Mouse (Mus musculus): ENCODE results near the gene Ucp3. TPM values are rescaled to one million over a fixed set of nuclear protein-coding genes. Genes with fewer than 3 reads are reported as not detected.

Ucp3 gene
- polyA plus RNA-seq, 1 experiment from 2014 or later: not detected

DNA sequence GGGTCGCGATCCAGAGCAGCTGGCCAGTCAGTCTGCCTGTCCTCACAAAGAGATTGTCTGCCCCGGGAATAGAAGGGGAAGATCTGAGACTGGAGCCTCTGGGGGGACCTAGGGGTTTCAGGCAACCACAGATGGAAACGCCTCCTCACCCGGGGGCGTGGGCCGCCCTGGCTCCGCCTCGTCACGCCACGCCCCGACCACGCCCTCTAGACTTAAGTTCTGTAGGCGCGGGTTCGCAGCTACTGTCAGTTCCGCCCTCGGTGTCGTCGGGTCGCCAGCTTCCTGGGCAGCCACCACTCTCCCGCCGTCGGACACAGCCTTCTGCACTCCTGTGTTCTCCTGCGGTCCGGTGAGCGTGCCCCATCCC is 20.3 kb downstream of the Ucp3 start, which contains the start of gene Ucp2:
Gene Ucp2 (plus strand): TSS at position 221 of the 367 bp plus-strand sequence.
- Histone ChIP-seq H3K9me3 (ENCODE audit: control insufficient read depth, low read length) (no peaks in the 10 kb centered on the region), H3K9ac (ENCODE audit: low read length) (peak within 1 kb of the TSS; percentile 60), H3K4me3 (ENCODE audit: low read depth, low read length) (peak within 1 kb of the TSS; percentile 45), H3K27ac (replicated peaks; ENCODE audit: low read depth, low read length) (peak within 1 kb of the TSS; percentile 91; the same call in 1 of the 2 replicates), H3K27me3 (ENCODE audit: control insufficient read depth, insufficient read depth, low read length) (no peaks in the 10 kb centered on the region), H3K4me1 (ENCODE audit: control insufficient read depth, insufficient read depth, low read length) (peaks cover 35% of the 10 kb centered on the region), H3K4me2 (ENCODE audit: low read depth, severe bottlenecking) (peak within 1 kb of the TSS; percentile 87), H3K36me3 (ENCODE audit: control insufficient read depth, insufficient read depth, low read length) (peaks cover 7% of the 10 kb centered on the region; the same call in 1 of the 2 replicates)
- peak; percentile 53 for ATAC-seq (ENCODE audit: insufficient number of reproducible peaks, low FRiP score, low TSS enrichment, low read depth)
- peak; percentile 85 for DNase-seq (ENCODE audit: low spot score)
- under 1% methylated on average over 26 of the region's 27 CpGs for WGBS

DNA sequence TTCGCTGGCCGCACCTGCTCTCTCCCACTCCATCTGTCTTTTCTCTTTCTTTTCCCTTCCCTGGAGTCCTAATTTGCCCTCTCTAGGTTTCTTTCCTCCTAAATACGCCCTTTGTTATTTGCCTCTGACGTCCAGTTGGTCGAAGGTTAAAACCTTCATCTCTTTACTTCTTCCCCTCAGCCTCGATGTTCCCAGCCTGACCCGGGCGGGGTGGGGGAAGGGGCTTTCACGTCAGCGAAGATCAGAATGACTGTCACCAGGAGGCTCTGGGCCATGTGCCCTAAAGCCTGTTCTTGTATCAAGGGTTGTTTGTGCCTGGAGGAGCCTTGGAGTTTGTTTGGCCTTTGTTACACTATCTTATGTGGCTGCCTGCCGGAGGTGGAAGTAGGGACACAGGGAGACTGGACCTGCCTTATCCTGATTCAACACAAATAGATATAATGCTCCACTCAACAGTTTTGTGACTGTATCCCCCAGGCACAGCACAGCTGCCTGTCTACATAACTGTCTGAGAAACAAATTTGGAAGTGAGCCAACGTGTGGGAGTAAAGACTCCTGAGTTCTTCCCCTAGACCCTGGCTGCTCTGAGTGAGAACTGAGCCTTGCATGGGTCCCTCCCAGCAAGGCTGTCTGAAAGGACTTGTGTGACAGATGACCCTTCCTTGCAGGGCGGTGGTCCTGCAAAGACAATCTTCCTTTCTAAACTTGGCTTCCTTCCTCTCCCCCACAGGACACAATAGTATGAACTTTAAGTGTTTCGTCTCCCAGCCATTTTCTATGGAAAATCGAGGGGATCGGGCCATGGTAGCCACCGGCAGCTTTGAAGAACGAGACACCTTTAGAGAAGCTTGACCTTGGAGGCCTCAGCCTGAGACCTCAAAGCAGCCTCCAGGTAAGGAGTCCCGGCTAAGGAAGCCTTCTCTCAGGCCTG is 21.0 kb downstream of the Ucp3 start:
- Histone ChIP-seq H3K4me1 (ENCODE audit: control insufficient read depth, insufficient read depth, low read length) (peaks cover 35% of the 10 kb centered on the region), H3K27ac (replicated peaks; ENCODE audit: low read depth, low read length) (peak overlapping the region; percentile 91; the same call in 1 of the 2 replicates), H3K9ac (ENCODE audit: low read length) (peak overlapping the region; percentile 28), H3K4me2 (ENCODE audit: low read depth, severe bottlenecking) (peak overlapping the region; percentile 87), H3K27me3 (ENCODE audit: control insufficient read depth, insufficient read depth, low read length) (no peaks in the 10 kb centered on the region), H3K9me3 (ENCODE audit: control insufficient read depth, low read length) (no peaks in the 10 kb centered on the region), H3K4me3 (ENCODE audit: low read depth, low read length) (peak overlapping the region; percentile 45), H3K36me3 (ENCODE audit: control insufficient read depth, insufficient read depth, low read length) (peaks cover 7% of the 10 kb centered on the region; the same call in 1 of the 2 replicates)
- DNase-seq (ENCODE audit: low spot score) (peak; percentile 40), ATAC-seq (ENCODE audit: insufficient number of reproducible peaks, low FRiP score, low TSS enrichment, low read depth) (no peak)
- 39% methylated on average over 19 of the region's 19 CpGs for WGBS

DNA sequence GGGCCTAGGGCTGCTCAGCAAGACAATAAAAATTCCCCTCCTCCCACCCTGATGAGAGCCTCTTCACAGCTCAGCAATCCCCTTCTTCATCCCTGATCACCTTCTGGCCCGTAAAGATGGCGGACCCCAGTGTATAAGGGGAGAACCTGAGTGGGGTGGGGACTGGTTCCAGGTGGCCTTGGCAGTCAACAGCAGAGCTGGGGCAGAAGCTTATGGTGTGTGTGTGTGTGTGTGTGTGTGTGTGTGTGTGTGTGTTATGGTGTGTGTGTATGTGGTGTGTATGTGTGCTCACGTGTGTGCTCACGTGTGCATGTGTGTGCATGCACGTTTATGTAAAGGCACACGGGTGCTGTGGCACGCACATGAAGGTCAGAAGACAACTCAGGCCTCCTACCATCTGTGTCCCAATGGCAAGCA is 21.6 kb downstream of the Ucp3 start:
- peak overlapping the region; percentile 91 for H3K27ac ChIP-seq (replicated peaks; ENCODE audit: low read depth, low read length)
- no peaks in the 10 kb centered on the region for H3K9me3 ChIP-seq (ENCODE audit: control insufficient read depth, low read length)
- 88% methylated on average over 7 of the region's 7 CpGs for WGBS
- peak overlapping the region; percentile 30; the same call in 1 of the 2 replicates for H3K9ac ChIP-seq (ENCODE audit: low read length)
- H3K4me3 ChIP-seq (ENCODE audit: low read depth, low read length): peak overlapping the region; percentile 45
- peaks cover 7% of the 10 kb centered on the region; the same call in 1 of the 2 replicates for H3K36me3 ChIP-seq (ENCODE audit: control insufficient read depth, insufficient read depth, low read length)
- no peaks in the 10 kb centered on the region for H3K27me3 ChIP-seq (ENCODE audit: control insufficient read depth, insufficient read depth, low read length)
- H3K4me2 ChIP-seq (ENCODE audit: low read depth, severe bottlenecking): peak overlapping the region; percentile 87
- H3K4me1 ChIP-seq (ENCODE audit: control insufficient read depth, insufficient read depth, low read length): peaks cover 35% of the 10 kb centered on the region
- ATAC-seq (ENCODE audit: insufficient number of reproducible peaks, low FRiP score, low TSS enrichment, low read depth) (no peak), DNase-seq (ENCODE audit: low spot score) (no peak)

DNA sequence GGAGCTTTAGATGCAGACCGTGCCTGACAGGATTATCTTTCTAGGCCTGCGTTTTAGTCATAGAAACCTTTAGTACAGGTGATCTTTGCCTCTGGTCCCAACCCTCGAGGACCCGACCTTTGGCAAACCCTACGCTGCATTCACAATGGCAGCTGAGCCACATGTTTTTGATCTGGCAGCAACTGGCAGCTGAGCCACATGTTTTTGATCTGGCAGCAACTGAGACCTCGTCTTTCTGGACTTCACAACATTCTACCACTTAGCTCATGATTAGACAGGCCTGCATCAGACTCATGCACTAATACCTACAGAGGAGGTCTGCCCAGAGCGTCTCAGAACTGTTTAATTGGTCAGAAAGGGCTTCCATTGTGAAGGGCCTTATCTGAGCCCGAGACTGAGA is 22.3 kb downstream of the Ucp3 start:
- peak overlapping the region; percentile 87 for H3K4me2 ChIP-seq (ENCODE audit: low read depth, severe bottlenecking)
- peaks cover 35% of the 10 kb centered on the region for H3K4me1 ChIP-seq (ENCODE audit: control insufficient read depth, insufficient read depth, low read length)
- peak overlapping the region; percentile 14; the same call in 1 of the 2 replicates for H3K4me3 ChIP-seq (ENCODE audit: low read depth, low read length)
- H3K27ac ChIP-seq (replicated peaks; ENCODE audit: low read depth, low read length): peak overlapping the region; percentile 91
- peak overlapping the region; percentile 22; the same call in 1 of the 2 replicates for H3K9ac ChIP-seq (ENCODE audit: low read length)
- no peaks in the 10 kb centered on the region for H3K9me3 ChIP-seq (ENCODE audit: control insufficient read depth, low read length)
- peaks cover 7% of the 10 kb centered on the region; the same call in 1 of the 2 replicates for H3K36me3 ChIP-seq (ENCODE audit: control insufficient read depth, insufficient read depth, low read length)
- ATAC-seq (ENCODE audit: insufficient number of reproducible peaks, low FRiP score, low TSS enrichment, low read depth): 0 out of 2 replicates have a peak, but pooled peaks have one; percentile 5
- H3K27me3 ChIP-seq (ENCODE audit: control insufficient read depth, insufficient read depth, low read length): no peaks in the 10 kb centered on the region
- peak; percentile 76 for DNase-seq (ENCODE audit: low spot score)
- 12% methylated on average over 8 of the region's 8 CpGs for WGBS

DNA sequence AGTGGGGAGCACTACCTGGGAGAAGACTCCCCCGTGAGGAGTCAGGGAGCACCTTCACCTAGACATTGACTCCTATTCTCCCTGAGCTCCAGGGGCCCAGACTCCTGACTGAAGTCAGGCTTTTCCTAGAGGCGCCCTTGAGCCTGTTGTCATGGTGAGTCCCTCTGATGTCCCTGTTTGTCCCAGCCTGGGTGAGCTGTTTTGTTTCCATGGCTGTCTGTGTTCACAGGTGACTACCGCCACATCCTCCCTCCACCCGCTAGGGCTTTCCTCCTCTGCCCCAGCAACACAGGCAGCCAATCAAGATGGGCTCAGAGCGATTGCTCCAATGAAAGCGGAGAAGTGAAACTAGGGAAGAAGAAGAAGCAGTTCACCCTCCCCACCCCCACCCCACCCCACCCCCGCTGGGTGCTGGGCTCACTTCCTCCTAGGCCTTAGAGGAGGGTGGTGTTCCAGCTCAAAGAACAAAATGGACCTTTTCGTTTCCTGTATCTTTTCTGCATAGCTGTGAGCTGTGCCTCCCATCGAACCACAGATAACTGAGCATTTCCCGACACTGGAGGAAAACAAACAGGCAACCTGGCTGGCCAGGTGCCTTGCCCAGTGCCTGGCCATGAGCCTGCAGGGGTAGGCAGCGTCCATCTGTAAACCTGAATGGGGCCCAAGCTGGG is 22.9 kb downstream of the Ucp3 start:
- peak; percentile 49; the same call in 1 of the 2 replicates for ATAC-seq (ENCODE audit: insufficient number of reproducible peaks, low FRiP score, low TSS enrichment, low read depth)
- H3K36me3 ChIP-seq (ENCODE audit: control insufficient read depth, insufficient read depth, low read length): peaks cover 7% of the 10 kb centered on the region; the same call in 1 of the 2 replicates
- H3K4me3 ChIP-seq (ENCODE audit: low read depth, low read length): peak overlapping the region; percentile 14; the same call in 1 of the 2 replicates
- peak overlapping the region; percentile 87 for H3K4me2 ChIP-seq (ENCODE audit: low read depth, severe bottlenecking)
- H3K9me3 ChIP-seq (ENCODE audit: control insufficient read depth, low read length): no peaks in the 10 kb centered on the region
- 0 out of 2 replicates have a peak overlapping the region, but pooled peaks have one; percentile 22 for H3K9ac ChIP-seq (ENCODE audit: low read length)
- peak overlapping the region; percentile 91 for H3K27ac ChIP-seq (replicated peaks; ENCODE audit: low read depth, low read length)
- H3K4me1 ChIP-seq (ENCODE audit: control insufficient read depth, insufficient read depth, low read length): peaks cover 35% of the 10 kb centered on the region
- peak; percentile 79 for DNase-seq (ENCODE audit: low spot score)
- no peaks in the 10 kb centered on the region for H3K27me3 ChIP-seq (ENCODE audit: control insufficient read depth, insufficient read depth, low read length)
- 18% methylated on average over 11 of the region's 11 CpGs for WGBS

DNA sequence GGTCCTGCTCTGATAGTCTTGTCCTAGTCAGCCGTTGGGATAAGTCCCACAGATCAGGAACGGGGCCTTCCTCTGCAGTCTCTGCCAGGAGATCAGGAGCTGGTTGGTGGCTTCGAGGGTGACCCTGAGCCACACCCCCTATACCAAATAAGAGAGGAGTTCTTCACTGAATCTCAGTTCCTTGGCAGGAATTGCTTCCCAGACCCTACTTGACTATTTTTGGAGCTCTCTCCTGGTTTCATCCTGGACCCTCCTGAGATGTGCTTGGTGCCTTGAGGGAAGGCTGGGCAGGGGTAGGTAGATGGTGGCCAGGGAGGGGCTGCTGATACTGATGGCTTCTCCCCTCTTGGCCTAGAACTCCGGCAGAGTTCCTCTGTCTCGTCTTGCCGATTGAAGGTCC is 23.6 kb downstream of the Ucp3 start:
- no peaks in the 10 kb centered on the region for H3K27me3 ChIP-seq (ENCODE audit: control insufficient read depth, insufficient read depth, low read length)
- ATAC-seq (ENCODE audit: insufficient number of reproducible peaks, low FRiP score, low TSS enrichment, low read depth): no peak
- no peak for DNase-seq (ENCODE audit: low spot score)
- peaks cover 35% of the 10 kb centered on the region for H3K4me1 ChIP-seq (ENCODE audit: control insufficient read depth, insufficient read depth, low read length)
- no peaks in the 10 kb centered on the region for H3K9me3 ChIP-seq (ENCODE audit: control insufficient read depth, low read length)
- no peak overlapping the region for H3K4me2 ChIP-seq (ENCODE audit: low read depth, severe bottlenecking)
- 80% methylated on average over 6 of the region's 6 CpGs for WGBS
- no peak overlapping the region for H3K4me3 ChIP-seq (ENCODE audit: low read depth, low read length)
- peaks cover 7% of the 10 kb centered on the region; the same call in 1 of the 2 replicates for H3K36me3 ChIP-seq (ENCODE audit: control insufficient read depth, insufficient read depth, low read length)
- H3K9ac ChIP-seq (ENCODE audit: low read length): no peak overlapping the region; the same call in 1 of the 2 replicates
- peak overlapping the region; percentile 91; the same call in 1 of the 2 replicates for H3K27ac ChIP-seq (replicated peaks; ENCODE audit: low read depth, low read length)

DNA sequence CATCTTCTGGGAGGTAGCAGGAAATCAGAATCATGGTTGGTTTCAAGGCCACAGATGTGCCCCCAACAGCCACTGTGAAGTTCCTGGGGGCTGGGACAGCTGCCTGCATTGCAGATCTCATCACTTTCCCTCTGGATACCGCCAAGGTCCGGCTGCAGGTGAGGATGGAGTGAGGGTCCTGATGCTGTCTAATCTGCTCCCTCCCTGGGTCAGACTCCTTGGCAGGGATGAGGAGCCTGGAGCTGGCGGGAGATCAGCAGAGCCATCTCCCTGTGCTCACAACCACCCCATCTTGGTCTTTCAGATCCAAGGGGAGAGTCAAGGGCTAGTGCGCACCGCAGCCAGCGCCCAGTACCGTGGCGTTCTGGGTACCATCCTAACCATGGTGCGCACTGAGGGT is 24.0 kb downstream of the Ucp3 start:
- Histone ChIP-seq H3K36me3 (ENCODE audit: control insufficient read depth, insufficient read depth, low read length) (peaks cover 7% of the 10 kb centered on the region; the same call in 1 of the 2 replicates), H3K4me1 (ENCODE audit: control insufficient read depth, insufficient read depth, low read length) (peaks cover 35% of the 10 kb centered on the region), H3K4me3 (ENCODE audit: low read depth, low read length) (no peak overlapping the region), H3K4me2 (ENCODE audit: low read depth, severe bottlenecking) (no peak overlapping the region), H3K27ac (replicated peaks; ENCODE audit: low read depth, low read length) (no peak overlapping the region), H3K9ac (ENCODE audit: low read length) (no peak overlapping the region; the same call in 1 of the 2 replicates), H3K27me3 (ENCODE audit: control insufficient read depth, insufficient read depth, low read length) (no peaks in the 10 kb centered on the region), H3K9me3 (ENCODE audit: control insufficient read depth, low read length) (no peaks in the 10 kb centered on the region)
- 95% methylated on average over 9 of the region's 9 CpGs for WGBS
- DNase-seq (ENCODE audit: low spot score): no peak
- ATAC-seq (ENCODE audit: insufficient number of reproducible peaks, low FRiP score, low TSS enrichment, low read depth): no peak

DNA sequence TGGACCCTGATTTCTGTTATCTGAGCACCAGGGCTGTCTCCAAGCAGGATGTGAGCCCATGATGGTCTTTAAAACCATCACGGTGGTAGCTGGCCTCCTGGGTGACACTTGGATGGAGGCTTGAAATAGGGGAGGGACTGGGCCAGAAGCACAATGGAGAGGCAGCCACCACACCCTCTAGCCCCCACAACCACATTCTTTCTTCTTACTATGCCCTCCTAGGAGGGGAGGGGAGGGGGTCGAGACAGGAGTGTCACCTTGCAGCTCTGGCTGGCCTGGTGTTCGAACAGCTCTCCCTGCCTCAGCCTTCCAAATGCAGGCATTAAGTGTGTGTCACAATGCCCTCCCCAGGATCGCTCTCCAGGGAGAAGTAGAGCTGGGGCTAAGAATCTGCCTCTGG is 24.6 kb downstream of the Ucp3 start:
- Histone ChIP-seq H3K4me1 (ENCODE audit: control insufficient read depth, insufficient read depth, low read length) (peaks cover 35% of the 10 kb centered on the region), H3K4me2 (ENCODE audit: low read depth, severe bottlenecking) (no peak overlapping the region), H3K9me3 (ENCODE audit: control insufficient read depth, low read length) (no peaks in the 10 kb centered on the region), H3K27me3 (ENCODE audit: control insufficient read depth, insufficient read depth, low read length) (no peaks in the 10 kb centered on the region), H3K4me3 (ENCODE audit: low read depth, low read length) (no peak overlapping the region; the same call in 1 of the 2 replicates), H3K9ac (ENCODE audit: low read length) (no peak overlapping the region), H3K27ac (replicated peaks; ENCODE audit: low read depth, low read length) (no peak overlapping the region), H3K36me3 (ENCODE audit: control insufficient read depth, insufficient read depth, low read length) (peaks cover 7% of the 10 kb centered on the region; the same call in 1 of the 2 replicates)
- DNase-seq (ENCODE audit: low spot score) (no peak), ATAC-seq (ENCODE audit: insufficient number of reproducible peaks, low FRiP score, low TSS enrichment, low read depth) (no peak)
- WGBS: 87% methylated on average over 4 of the region's 4 CpGs

Measured in limb, embryonic 11.5 days (tissue).